Mouse (Mus musculus): ENCODE data around the gene Col23a1. TPM values are rescaled to one million over a fixed set of nuclear protein-coding genes. Genes with fewer than 3 reads are reported as not detected.
A peak's percentile ranks its signal among the peaks of the same experiment; 100 is the strongest.

Gene Col23a1
- total RNA-seq, 2 experiments from 2014 or later, result 2.8 to 2.9 TPM

GRCm38 (mm10) chr11:51426155-51426554 is 136.4 kb downstream of the Col23a1 start:
- no peak for DNase-seq
- intact Hi-C loops (cut with DNase I), result no loop called here

- intact Hi-C loops (cut with DNase I), result no loop called here
- no peak for DNase-seq
Observed at GRCm38 (mm10) chr11:51429428-51430179, 139.9 kb downstream of the Col23a1 start.

- DNase-seq, result no peak
- intact Hi-C loops (cut with DNase I), result no loop called here
Observed at GRCm38 (mm10) chr11:51430180-51430578, 140.5 kb downstream of the Col23a1 start.

GRCm38 (mm10) chr11:51431287-51431686 is 141.6 kb downstream of the Col23a1 start:
- intact Hi-C loops (cut with DNase I), result no loop called here
- DNase-seq, result no peak

- intact Hi-C loops (cut with DNase I), result no loop called here
- no peak for DNase-seq
Observed at GRCm38 (mm10) chr11:51431968-51432367, 142.2 kb downstream of the Col23a1 start.

- intact Hi-C loops (cut with DNase I), result no loop called here
Observed at GRCm38 (mm10) chr11:51442006-51442405, 152.3 kb downstream of the Col23a1 start.

GRCm38 (mm10) chr11:51442599-51442998 is 152.9 kb downstream of the Col23a1 start:
- intact Hi-C loops (cut with DNase I), result no loop called here
- no peak for DNase-seq

More at GRCm38 (mm10) chr11:51442006-51442405, 152.3 kb downstream of the Col23a1 start:
- no peak for DNase-seq

GRCm38 (mm10) chr11:51443818-51444217 is 154.1 kb downstream of the Col23a1 start:
- DNase-seq, result no peak
- intact Hi-C loops (cut with DNase I), result no loop called here

- DNase-seq, result no peak
- intact Hi-C loops (cut with DNase I), result loop anchor here (5.0 kb wide), 1 partner anchor 93 kb away; no protein-coding TSS in a partner anchor
Observed at GRCm38 (mm10) chr11:51444649-51445048, 154.9 kb downstream of the Col23a1 start.

- peak; percentile 56 to 77 for DNase-seq
Observed at GRCm38 (mm10) chr11:51446711-51447425, 157.1 kb downstream of the Col23a1 start.

GRCm38 (mm10) chr11:51448256-51448655 is 158.5 kb downstream of the Col23a1 start:
- DNase-seq, result no peak
- intact Hi-C loops (cut with DNase I), result loop anchor here (5.0 kb wide), 1 partner anchor 89 kb away; no protein-coding TSS in a partner anchor

More at GRCm38 (mm10) chr11:51446711-51447425, 157.1 kb downstream of the Col23a1 start:
- intact Hi-C loops (cut with DNase I), result loop anchor here (1.0 to 5.0 kb wide), 3 partner anchors 90 to 158 kb away; partner anchors contain the start of gene Col23a1

- DNase-seq, result no peak
- intact Hi-C loops (cut with DNase I), result loop anchor here (5.0 kb wide), 1 partner anchor 89 kb away; no protein-coding TSS in a partner anchor
Observed at GRCm38 (mm10) chr11:51448680-51449079, 159.0 kb downstream of the Col23a1 start.

- intact Hi-C loops (cut with DNase I), result loop anchor here (5.0 kb wide), 1 partner anchor 87 kb away; no protein-coding TSS in a partner anchor
- DNase-seq, result no peak
Observed at GRCm38 (mm10) chr11:51449881-51450280, 160.2 kb downstream of the Col23a1 start.

GRCm38 (mm10) chr11:51451281-51451680 is 161.6 kb downstream of the Col23a1 start:
- intact Hi-C loops (cut with DNase I), result no loop called here
- no peak for DNase-seq

- no peak for DNase-seq
- intact Hi-C loops (cut with DNase I), result no loop called here
Observed at GRCm38 (mm10) chr11:51451925-51452324, 162.2 kb downstream of the Col23a1 start.

- DNase-seq, result no peak
- intact Hi-C loops (cut with DNase I), result no loop called here
Observed at GRCm38 (mm10) chr11:51453742-51454141, 164.0 kb downstream of the Col23a1 start.

GRCm38 (mm10) chr11:51455501-51455900 is 165.8 kb downstream of the Col23a1 start:
- intact Hi-C loops (cut with DNase I), result no loop called here
- no peak for DNase-seq

GRCm38 (mm10) chr11:51457624-51458023 is 167.9 kb downstream of the Col23a1 start:
- DNase-seq, result no peak
- intact Hi-C loops (cut with DNase I), result no loop called here

- peak; percentile 39 to 40 for DNase-seq
- intact Hi-C loops (cut with DNase I), result no loop called here
Observed at GRCm38 (mm10) chr11:51458649-51459048, 168.9 kb downstream of the Col23a1 start.

- intact Hi-C loops (cut with DNase I), result no loop called here
- no peak for DNase-seq
Observed at GRCm38 (mm10) chr11:51459569-51460043, 169.9 kb downstream of the Col23a1 start.

GRCm38 (mm10) chr11:51468737-51469136 is 179.0 kb downstream of the Col23a1 start:
- no peak for DNase-seq
- intact Hi-C loops (cut with DNase I), result no loop called here
